Mouse (Mus musculus) limb, embryonic 14.5 days (tissue): ENCODE data around the gene Lce1h. TPM values are rescaled to one million over a fixed set of nuclear protein-coding genes. Genes with fewer than 3 reads are reported as not detected.

Source experiments
- ATAC-seq: fragments of 200-750 bp; cut with Nextera tagmentation; 2 replicates; pipeline ENCODE4 v1.8.0; 2017; ENCODE audit warnings: low read depth, moderate number of reproducible peaks, moderate TSS enrichment; ENCODE audit not compliant: low FRiP score
- DNase-seq: peaks from one replicate; pipeline ENCODE4 v3.0.0-alpha.2; 2015; ENCODE audit warnings: low spot score
- H3K27ac ChIP-seq: fragments of 300-500 bp; sonication (generic); replicated peaks from 2 replicates; pipeline ENCODE4 v1.5.1; 2014; ENCODE audit warnings: low read depth, mild to moderate bottlenecking, low read length, moderate library complexity, mixed read lengths
- H3K27me3 ChIP-seq: fragments of 300-500 bp; sonication (generic); 2 replicates; pipeline ENCODE4 v1.6.1; 2014; ENCODE audit warnings: low read length, mixed read lengths; ENCODE audit not compliant: control insufficient read depth, insufficient read depth
- H3K36me3 ChIP-seq: fragments of 300-500 bp; sonication (generic); 2 replicates; pipeline ENCODE4 v1.6.1; 2014; ENCODE audit warnings: mild to moderate bottlenecking, low read length, moderate library complexity, mixed read lengths; ENCODE audit not compliant: control insufficient read depth, insufficient read depth
- H3K4me1 ChIP-seq: fragments of 300-500 bp; sonication (generic); 2 replicates; pipeline ENCODE4 v1.6.1; 2014; ENCODE audit warnings: antibody characterized with exemption, low read length, mixed read lengths; ENCODE audit not compliant: control insufficient read depth, insufficient read depth
- H3K4me2 ChIP-seq: fragments of 300-500 bp; sonication (generic); replicated peaks from 2 replicates; pipeline ENCODE4 v1.6.1; 2014; ENCODE audit warnings: low read depth, mild to moderate bottlenecking, low read length, moderate library complexity; ENCODE audit not compliant: severe bottlenecking
- H3K4me3 ChIP-seq: fragments of 300-500 bp; sonication (generic); replicated peaks from 2 replicates; pipeline ENCODE4 v1.5.1; 2014; ENCODE audit warnings: low read length
- H3K9ac ChIP-seq: fragments of 300-500 bp; sonication (generic); 2 replicates; pipeline ENCODE4 v1.6.1; 2014; ENCODE audit warnings: mild to moderate bottlenecking, low read depth, low read length, moderate library complexity; ENCODE audit not compliant: severe bottlenecking
- H3K9me3 ChIP-seq: fragments of 300-500 bp; sonication (generic); 2 replicates; pipeline ENCODE4 v1.6.1; 2016; ENCODE audit warnings: low read length; ENCODE audit not compliant: control insufficient read depth
- POLR2A ChIP-seq: fragments of 200-500 bp; IDR thresholded peaks from 2 replicates; pipeline ENCODE4 v1.8.0; 2012; ENCODE audit warnings: inconsistent platforms, mild to moderate bottlenecking, moderate library complexity, borderline replicate concordance; ENCODE audit not compliant: insufficient read depth, insufficient read length; ENCODE audit errors: extremely low read depth
- WGBS: fragments of 180-500 bp; shearing (Covaris S2); extraction: QIAGEN DNeasy Blood & Tissue Kit; methylation state at CpG from one replicate; pipeline ENCODE4 v1.1.7; 2014; 5-methylcytosine and 5-hydroxymethylcytosine counted together
- polyA plus RNA-seq, 2 experiments: library from polyadenylated mRNA; depleted of rRNA in 1 of 2; stranded (reverse) in 1 of 2; unstranded in 1 of 2; fragments of >200 nt; fragmentation: Nextera tagmentation in 1 of 2; extraction: Ambion mirVana in 1 of 2; gene quantifications; 2 replicates each; pipeline versions ENCODE4 v1.2.1 to v1.2.3; 2012 to 2014

The Lce1h gene
- polyA plus RNA-seq, 2 experiments: not detected

GRCm38 (mm10) chr3:92752238-92752637, 12.6 kb downstream of the Lce1h start, which contains the start of gene Lce1g:
Gene Lce1g (minus strand): TSS chr3:92752338.
- Histone ChIP-seq H3K4me3 (no peak within 1 kb of the TSS), H3K4me1 (no peaks in the 10 kb centered on the region), H3K4me2 (no peak within 1 kb of the TSS), H3K9me3 (no peaks in the 10 kb centered on the region), H3K27me3 (no peaks in the 10 kb centered on the region), H3K27ac (no peak within 1 kb of the TSS), H3K9ac (no peak within 1 kb of the TSS), H3K36me3 (no peaks in the 10 kb centered on the region)
- DNase-seq: no peak
- WGBS: 74% methylated on average over 1 of the region's 1 CpGs
- no peak for ATAC-seq
- no peak for TF ChIP-seq POLR2A

GRCm38 (mm10) chr3:92738996-92739395, 25.9 kb downstream of the Lce1h start, which contains the start of gene Gm38119:
Gene Gm38119 (minus strand): TSS chr3:92739096.
- no peak for TF ChIP-seq POLR2A
- H3K27ac ChIP-seq: no peak within 1 kb of the TSS
- H3K4me2 ChIP-seq: no peak within 1 kb of the TSS
- H3K9ac ChIP-seq: no peak within 1 kb of the TSS
- WGBS: 71% methylated on average over 1 of the region's 1 CpGs
- H3K36me3 ChIP-seq: no peaks in the 10 kb centered on the region
- no peaks in the 10 kb centered on the region for H3K9me3 ChIP-seq
- no peaks in the 10 kb centered on the region for H3K4me1 ChIP-seq
- H3K4me3 ChIP-seq: no peak within 1 kb of the TSS
- ATAC-seq (no peak), DNase-seq (no peak)
- no peaks in the 10 kb centered on the region for H3K27me3 ChIP-seq

- H3K27me3 ChIP-seq: no peaks in the 10 kb centered on the region
- no peak overlapping the region for H3K4me2 ChIP-seq
- TF ChIP-seq POLR2A: no peak
- ATAC-seq (no peak), DNase-seq (no peak)
- WGBS: 83% methylated on average over 5 of the region's 5 CpGs
- no peaks in the 10 kb centered on the region for H3K9me3 ChIP-seq
- H3K27ac ChIP-seq: no peak overlapping the region
- no peak overlapping the region for H3K4me3 ChIP-seq
- H3K9ac ChIP-seq: no peak overlapping the region
- no peaks in the 10 kb centered on the region for H3K36me3 ChIP-seq
- H3K4me1 ChIP-seq: no peaks in the 10 kb centered on the region
Measured at GRCm38 (mm10) chr3:92722631-92723030, 42.2 kb downstream of the Lce1h start.

GRCm38 (mm10) chr3:92720250-92720649, 44.6 kb downstream of the Lce1h start, which contains the start of gene Lce1f:
Gene Lce1f (minus strand): TSS chr3:92720350.
- Histone ChIP-seq H3K36me3 (no peaks in the 10 kb centered on the region), H3K9me3 (no peaks in the 10 kb centered on the region), H3K27me3 (no peaks in the 10 kb centered on the region), H3K4me2 (no peak within 1 kb of the TSS), H3K9ac (no peak within 1 kb of the TSS), H3K27ac (no peak within 1 kb of the TSS), H3K4me3 (no peak within 1 kb of the TSS), H3K4me1 (no peaks in the 10 kb centered on the region)
- TF ChIP-seq POLR2A: no peak
- 83% methylated on average over 3 of the region's 3 CpGs for WGBS
- DNase-seq (no peak), ATAC-seq (no peak)

GRCm38 (mm10) chr3:92715122-92715521, 49.7 kb downstream of the Lce1h start:
- H3K9ac ChIP-seq: no peak overlapping the region
- no peak for TF ChIP-seq POLR2A
- DNase-seq: no peak
- H3K4me3 ChIP-seq: no peak overlapping the region
- no peaks in the 10 kb centered on the region for H3K4me1 ChIP-seq
- H3K27me3 ChIP-seq: no peaks in the 10 kb centered on the region
- H3K4me2 ChIP-seq: no peak overlapping the region
- H3K9me3 ChIP-seq: no peaks in the 10 kb centered on the region
- ATAC-seq: no peak
- H3K27ac ChIP-seq: no peak overlapping the region
- H3K36me3 ChIP-seq: no peaks in the 10 kb centered on the region

Other genes starting within 250 kb of the Lce1h start
- gene 2310046K23Rik, start 230.6 kb downstream of the Lce1h start, polyA plus RNA-seq (2012; rRNA removed): not detected in 2 replicates
- gene 2310046K23Rik, start 230.6 kb downstream of the Lce1h start, polyA plus RNA-seq (2014; fragmentation: Nextera tagmentation; extraction: Ambion mirVana): not detected in 2 replicates
- gene Ivl, start 191.3 kb downstream of the Lce1h start, polyA plus RNA-seq (2012; rRNA removed): 0.12 and 0.14 TPM in 2 replicates
- 0.14 and 0.72 TPM in 2 replicates for gene Ivl, start 191.3 kb downstream of the Lce1h start, polyA plus RNA-seq (2014; fragmentation: Nextera tagmentation; extraction: Ambion mirVana)
- not detected in 2 replicates for gene Smcp, start 176.1 kb downstream of the Lce1h start, polyA plus RNA-seq (2012; rRNA removed)
- gene Smcp, start 176.1 kb downstream of the Lce1h start, polyA plus RNA-seq (2014; fragmentation: Nextera tagmentation; extraction: Ambion mirVana): not detected in 2 replicates
- not detected in 2 replicates for gene 2210017I01Rik, start 157.6 kb downstream of the Lce1h start, polyA plus RNA-seq (2012; rRNA removed)
- not detected in 2 replicates for gene 2210017I01Rik, start 157.6 kb downstream of the Lce1h start, polyA plus RNA-seq (2014; fragmentation: Nextera tagmentation; extraction: Ambion mirVana)
- gene Lce6a, start 143.4 kb downstream of the Lce1h start, polyA plus RNA-seq (2012; rRNA removed): not detected in 2 replicates
- gene Lce6a, start 143.4 kb downstream of the Lce1h start, polyA plus RNA-seq (2014; fragmentation: Nextera tagmentation; extraction: Ambion mirVana): 0.59 TPM in 1 of 2 replicates, not detected in the other
- not detected in 2 replicates for gene Lce1a1, start 116.8 kb downstream of the Lce1h start, polyA plus RNA-seq (2012; rRNA removed)
- not detected in 2 replicates for gene Lce1a1, start 116.8 kb downstream of the Lce1h start, polyA plus RNA-seq (2014; fragmentation: Nextera tagmentation; extraction: Ambion mirVana)
- gene Lce1b, start 108.1 kb downstream of the Lce1h start, polyA plus RNA-seq (2012; rRNA removed): not detected in 2 replicates
- not detected in 2 replicates for gene Lce1b, start 108.1 kb downstream of the Lce1h start, polyA plus RNA-seq (2014; fragmentation: Nextera tagmentation; extraction: Ambion mirVana)
- gene Lce1a2, start 94.8 kb downstream of the Lce1h start, polyA plus RNA-seq (2012; rRNA removed): not detected in 2 replicates
- gene Lce1a2, start 94.8 kb downstream of the Lce1h start, polyA plus RNA-seq (2014; fragmentation: Nextera tagmentation; extraction: Ambion mirVana): not detected in 2 replicates
- not detected in 2 replicates for gene Lce1c, start 85.8 kb downstream of the Lce1h start, polyA plus RNA-seq (2012; rRNA removed)
- not detected in 2 replicates for gene Lce1c, start 85.8 kb downstream of the Lce1h start, polyA plus RNA-seq (2014; fragmentation: Nextera tagmentation; extraction: Ambion mirVana)
- not detected in 2 replicates for gene Lce1d, start 77.9 kb downstream of the Lce1h start, polyA plus RNA-seq (2012; rRNA removed)
- gene Lce1d, start 77.9 kb downstream of the Lce1h start, polyA plus RNA-seq (2014; fragmentation: Nextera tagmentation; extraction: Ambion mirVana): not detected in 2 replicates
- gene Lce1e, start 56.0 kb downstream of the Lce1h start, polyA plus RNA-seq (2012; rRNA removed): not detected in 2 replicates
- not detected in 2 replicates for gene Lce1e, start 56.0 kb downstream of the Lce1h start, polyA plus RNA-seq (2014; fragmentation: Nextera tagmentation; extraction: Ambion mirVana)
- not detected in 2 replicates for gene Lce1f, start 44.7 kb downstream of the Lce1h start, polyA plus RNA-seq (2012; rRNA removed)
- not detected in 2 replicates for gene Lce1f, start 44.7 kb downstream of the Lce1h start, polyA plus RNA-seq (2014; fragmentation: Nextera tagmentation; extraction: Ambion mirVana)
- not detected in 2 replicates for gene Gm38119, start 26.0 kb downstream of the Lce1h start, polyA plus RNA-seq (2012; rRNA removed)
- gene Gm38119, start 26.0 kb downstream of the Lce1h start, polyA plus RNA-seq (2014; fragmentation: Nextera tagmentation; extraction: Ambion mirVana): not detected in 2 replicates
- not detected in 2 replicates for gene Lce1g, start 12.7 kb downstream of the Lce1h start, polyA plus RNA-seq (2012; rRNA removed)
- gene Lce1g, start 12.7 kb downstream of the Lce1h start, polyA plus RNA-seq (2014; fragmentation: Nextera tagmentation; extraction: Ambion mirVana): not detected in 2 replicates
- gene Lce1i, start 13.8 kb upstream of the Lce1h start, polyA plus RNA-seq (2012; rRNA removed): not detected in 2 replicates
- not detected in 2 replicates for gene Lce1i, start 13.8 kb upstream of the Lce1h start, polyA plus RNA-seq (2014; fragmentation: Nextera tagmentation; extraction: Ambion mirVana)
- not detected in 2 replicates for gene Lce1j, start 25.4 kb upstream of the Lce1h start, polyA plus RNA-seq (2012; rRNA removed)
- not detected in 2 replicates for gene Lce1j, start 25.4 kb upstream of the Lce1h start, polyA plus RNA-seq (2014; fragmentation: Nextera tagmentation; extraction: Ambion mirVana)
- gene Lce1k, start 42.8 kb upstream of the Lce1h start, polyA plus RNA-seq (2012; rRNA removed): not detected in 2 replicates
- not detected in 2 replicates for gene Lce1k, start 42.8 kb upstream of the Lce1h start, polyA plus RNA-seq (2014; fragmentation: Nextera tagmentation; extraction: Ambion mirVana)
- 0.03 TPM in 1 of 2 replicates, not detected in the other for gene Kprp, start 62.2 kb upstream of the Lce1h start, polyA plus RNA-seq (2012; rRNA removed)
- gene Kprp, start 62.2 kb upstream of the Lce1h start, polyA plus RNA-seq (2014; fragmentation: Nextera tagmentation; extraction: Ambion mirVana): not detected in 2 replicates
- not detected in 2 replicates for gene Lce1l, start 86.2 kb upstream of the Lce1h start, polyA plus RNA-seq (2012; rRNA removed)
- gene Lce1l, start 86.2 kb upstream of the Lce1h start, polyA plus RNA-seq (2014; fragmentation: Nextera tagmentation; extraction: Ambion mirVana): not detected in 2 replicates
- gene 2310050C09Rik, start 105.2 kb upstream of the Lce1h start, polyA plus RNA-seq (2012; rRNA removed): 0.05 and 0.06 TPM in 2 replicates
- not detected in 2 replicates for gene 2310050C09Rik, start 105.2 kb upstream of the Lce1h start, polyA plus RNA-seq (2014; fragmentation: Nextera tagmentation; extraction: Ambion mirVana)
- not detected in 2 replicates for gene Lce3a, start 161.2 kb upstream of the Lce1h start, polyA plus RNA-seq (2012; rRNA removed)
- gene Lce3a, start 161.2 kb upstream of the Lce1h start, polyA plus RNA-seq (2014; fragmentation: Nextera tagmentation; extraction: Ambion mirVana): not detected in 2 replicates
- not detected in 2 replicates for gene Lce3b, start 167.9 kb upstream of the Lce1h start, polyA plus RNA-seq (2012; rRNA removed)
- gene Lce3b, start 167.9 kb upstream of the Lce1h start, polyA plus RNA-seq (2014; fragmentation: Nextera tagmentation; extraction: Ambion mirVana): not detected in 2 replicates
- 0.20 TPM in 1 of 2 replicates, not detected in the other for gene Lce3c, start 179.4 kb upstream of the Lce1h start, polyA plus RNA-seq (2012; rRNA removed)
- not detected in 2 replicates for gene Lce3c, start 179.4 kb upstream of the Lce1h start, polyA plus RNA-seq (2014; fragmentation: Nextera tagmentation; extraction: Ambion mirVana)
- not detected in 2 replicates for gene Lce3d, start 192.3 kb upstream of the Lce1h start, polyA plus RNA-seq (2012; rRNA removed)
- gene Lce3d, start 192.3 kb upstream of the Lce1h start, polyA plus RNA-seq (2014; fragmentation: Nextera tagmentation; extraction: Ambion mirVana): not detected in 2 replicates
- not detected in 2 replicates for gene Lce3e, start 202.0 kb upstream of the Lce1h start, polyA plus RNA-seq (2012; rRNA removed)
- not detected in 2 replicates for gene Lce3e, start 202.0 kb upstream of the Lce1h start, polyA plus RNA-seq (2014; fragmentation: Nextera tagmentation; extraction: Ambion mirVana)
- not detected in 2 replicates for gene Lce3f, start 227.2 kb upstream of the Lce1h start, polyA plus RNA-seq (2012; rRNA removed)
- gene Lce3f, start 227.2 kb upstream of the Lce1h start, polyA plus RNA-seq (2014; fragmentation: Nextera tagmentation; extraction: Ambion mirVana): 1.6 TPM in 1 of 2 replicates, not detected in the other